Mouse (Mus musculus) ES-E14 (cell line): ENCODE measurements at regions not wholly inside any gene's neighbourhood (a gene's known extent, or its start where the extent isn't known, plus 50 kb on each side); places are given as distances from the start of the nearest gene placed in this dataset.

Experiments
- CHD2 ChIP-seq: IDR thresholded peaks from 2 replicates; pipeline ENCODE4 v1.6.1; 2014; ENCODE audit warnings: mild to moderate bottlenecking, low read depth, low read length, inconsistent platforms
- MAFK ChIP-seq: IDR thresholded peaks from 2 replicates; pipeline ENCODE4 v1.6.1; 2014; ENCODE audit warnings: mild to moderate bottlenecking, low read depth, low read length, inconsistent platforms; ENCODE audit not compliant: insufficient read depth
- ZC3H11A ChIP-seq: IDR thresholded peaks from 2 replicates; pipeline ENCODE4 v1.6.1; 2012; ENCODE audit warnings: low read depth, mild to moderate bottlenecking, inconsistent platforms, low read length, borderline replicate concordance
- ZNF384 ChIP-seq: IDR thresholded peaks from 2 replicates; pipeline ENCODE4 v1.6.1; 2012; ENCODE audit warnings: low read depth, low read length, inconsistent platforms

- TF ChIP-seq ZC3H11A = peak; percentile 81
- no peak for TF ChIP-seq CHD2
- no peak for TF ChIP-seq MAFK
- TF ChIP-seq ZNF384 = no peak
Measured at GRCm38 (mm10) chr6:31032980-31033608, 74.2 kb upstream of the Klf14 start.
